Mouse (Mus musculus) C2C12 (cell line): ENCODE measurements around the gene Hpcal4.

Source experiments
- CEBPB ChIP-seq: IDR thresholded peaks from one replicate; pipeline ENCODE4 v1.6.1; 2011; ENCODE audit warnings: low read depth, mild to moderate bottlenecking, control low read depth, moderate library complexity
- CTCF ChIP-seq: IDR thresholded peaks from one replicate; pipeline ENCODE4 v1.5.1; 2011; ENCODE audit not compliant: control insufficient read depth, insufficient read depth, insufficient read length
- MYOG ChIP-seq: IDR thresholded peaks from one replicate; pipeline ENCODE4 v1.6.1; 2011; ENCODE audit not compliant: control insufficient read depth, insufficient read length; ENCODE audit errors: extremely low read depth

DNA sequence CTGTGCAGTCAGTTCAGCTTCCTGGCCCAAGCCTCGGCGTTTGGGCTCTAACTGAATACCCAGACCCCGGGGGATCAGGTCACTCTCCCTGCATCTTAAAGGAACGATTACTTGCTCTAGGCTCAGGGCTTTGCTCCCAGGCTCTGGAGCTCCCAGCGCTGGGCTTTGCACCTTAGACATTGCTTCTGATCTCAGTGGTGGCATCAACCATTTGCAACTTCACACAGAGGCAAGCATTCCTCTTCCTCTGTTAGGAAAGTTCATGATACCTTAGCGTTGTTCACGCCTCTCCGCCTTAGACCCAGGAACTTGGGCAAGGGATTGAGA is 19.0 kb downstream of the Hpcal4 start:
- TF ChIP-seq CTCF: no peak
- no peak for TF ChIP-seq CEBPB
- no peak for TF ChIP-seq MYOG
